Mouse (Mus musculus) thymus, postnatal 10 days (tissue): ENCODE measurements around the gene Hdac1.
"Not testable (repeated sequence)": the region's sequence is repeated elsewhere in the genome, so short reads cannot be mapped to it uniquely, and the experiment has no call there.

Source experiments
- DNase-seq, 2 experiments: peaks; one replicate each; pipeline ENCODE4 v3.0.0; 2021; ENCODE audit warnings: low spot score in 2 of 2

Gene Hdac1

GRCm38 (mm10) chr4:129558321-129558955 is 15.9 kb upstream of the Hdac1 start:
- DNase-seq: peak; percentile 90 to 94

GRCm38 (mm10) chr4:129557256-129557808 is 14.8 kb upstream of the Hdac1 start:
- no peak for DNase-seq

GRCm38 (mm10) chr4:129556532-129557223 is 14.2 kb upstream of the Hdac1 start:
- DNase-seq: peak; percentile 87 to 93

GRCm38 (mm10) chr4:129555862-129556531 is 13.5 kb upstream of the Hdac1 start:
- peak in 1 of 2 experiments; percentile 16 for DNase-seq

- peak in 1 of 2 experiments; percentile 29 for DNase-seq
These were observed 12.9 kb upstream of the Hdac1 start for GRCm38 (mm10) chr4:129555421-129555861.

GRCm38 (mm10) chr4:129554512-129554911 is 12.0 kb upstream of the Hdac1 start:
- not testable (repeated sequence) for DNase-seq

- no peak for DNase-seq
These were observed 7.8 kb upstream of the Hdac1 start for GRCm38 (mm10) chr4:129550295-129550694.

GRCm38 (mm10) chr4:129549306-129549705 is 6.8 kb upstream of the Hdac1 start:
- peak; percentile 53 to 77 for DNase-seq

GRCm38 (mm10) chr4:129547631-129548030 is 5.1 kb upstream of the Hdac1 start:
- not testable (repeated sequence) for DNase-seq

- no peak for DNase-seq
These were observed 1.6 kb upstream of the Hdac1 start for GRCm38 (mm10) chr4:129544106-129544505.

- peak; percentile 41 to 62 for DNase-seq
These were observed 483 bp downstream of the Hdac1 start for GRCm38 (mm10) chr4:129541868-129542591.

- DNase-seq: peak; percentile 40 to 58
These were observed 2.5 kb downstream of the Hdac1 start for GRCm38 (mm10) chr4:129540012-129540411.

GRCm38 (mm10) chr4:129528901-129529300 is 13.6 kb downstream of the Hdac1 start:
- not testable (repeated sequence) for DNase-seq

- no peak for DNase-seq
These were observed 16.6 kb downstream of the Hdac1 start for GRCm38 (mm10) chr4:129525889-129526288.

GRCm38 (mm10) chr4:129525338-129525737 is 17.2 kb downstream of the Hdac1 start:
- DNase-seq: no peak

GRCm38 (mm10) chr4:129518519-129518918 is 24.0 kb downstream of the Hdac1 start:
- DNase-seq: no peak

GRCm38 (mm10) chr4:129516925-129517324 is 25.6 kb downstream of the Hdac1 start:
- no peak for DNase-seq

GRCm38 (mm10) chr4:129514300-129514898 is 28.1 kb downstream of the Hdac1 start:
- peak; percentile 59 to 84 for DNase-seq

- DNase-seq: no peak
These were observed 28.6 kb downstream of the Hdac1 start for GRCm38 (mm10) chr4:129513891-129514290.

- DNase-seq: peak; percentile 91 to 95
These were observed 29.3 kb downstream of the Hdac1 start, which contains the start of gene Marcksl1 for GRCm38 (mm10) chr4:129513086-129513767. Gene Marcksl1 (plus strand): TSS chr4:129513581.
